Mouse (Mus musculus) hindbrain, postnatal 0 days (tissue): ENCODE results near the gene Snrpg. TPM values are rescaled to one million over a fixed set of nuclear protein-coding genes. Genes with fewer than 3 reads are reported as not detected.

Experiments used
- ATAC-seq: fragments of 200-750 bp; cut with Nextera tagmentation; 2 replicates; pipeline ENCODE4 v1.8.0; 2017; ENCODE audit warnings: mild to moderate bottlenecking, moderate TSS enrichment, moderate library complexity
- DNase-seq: peaks from one replicate; pipeline ENCODE4 v3.0.0-alpha.2; 2015; ENCODE audit warnings: low spot score
- H3K27ac ChIP-seq: fragments of 300-500 bp; sonication (generic); 2 replicates; pipeline ENCODE4 v1.5.1; 2014; ENCODE audit warnings: mild to moderate bottlenecking
- H3K27me3 ChIP-seq: fragments of 300-500 bp; sonication (generic); 2 replicates; pipeline ENCODE4 v1.6.1; 2014; ENCODE audit warnings: low read length, mixed read lengths; ENCODE audit not compliant: insufficient read depth
- H3K36me3 ChIP-seq: fragments of 300-500 bp; sonication (generic); 2 replicates; pipeline ENCODE4 v1.6.1; 2014; ENCODE audit warnings: low read length, mixed read lengths; ENCODE audit not compliant: insufficient read depth
- H3K4me1 ChIP-seq: fragments of 300-500 bp; sonication (generic); 2 replicates; pipeline ENCODE4 v1.6.1; 2014; ENCODE audit warnings: antibody characterized with exemption, low read length, mixed read lengths; ENCODE audit not compliant: insufficient read depth
- H3K4me2 ChIP-seq: fragments of 300-500 bp; sonication (generic); 2 replicates; pipeline ENCODE4 v1.6.1; 2014; ENCODE audit warnings: low read depth, mild to moderate bottlenecking, low read length, moderate library complexity, mixed read lengths
- H3K4me3 ChIP-seq: fragments of 300-500 bp; sonication (generic); 2 replicates; pipeline ENCODE4 v1.5.1; 2014; ENCODE audit warnings: low read length
- H3K9ac ChIP-seq: fragments of 300-500 bp; sonication (generic); replicated peaks from 2 replicates; pipeline ENCODE4 v1.6.1; 2014; ENCODE audit warnings: mild to moderate bottlenecking, low read length, moderate library complexity, mixed read lengths
- H3K9me3 ChIP-seq: fragments of 300-500 bp; sonication (generic); 2 replicates; pipeline ENCODE4 v1.6.1; 2016; ENCODE audit warnings: low read length, mixed read lengths
- CTCF ChIP-seq: IDR thresholded peaks from 2 replicates; pipeline ENCODE4 v1.5.1; 2016; ENCODE audit warnings: antibody characterized with exemption, control low read depth, low read depth
- WGBS: fragments of 180-500 bp; shearing (Covaris S2); extraction: QIAGEN DNeasy Blood & Tissue Kit; methylation state at CpG from one replicate; pipeline ENCODE4 v1.1.7; 2014; 5-methylcytosine and 5-hydroxymethylcytosine counted together
- polyA plus RNA-seq: library from polyadenylated mRNA; unstranded; fragments of >200 nt; fragmentation: Nextera tagmentation; extraction: Ambion mirVana; gene quantifications from 2 replicates; pipeline ENCODE4 v1.2.1, GENCODE M21; 2015
- total RNA-seq: library from RNA; depleted of rRNA; stranded (reverse); fragments of >200 nt; gene quantifications from 2 replicates; pipeline ENCODE4 v1.2.3, GENCODE M21; 2014

Snrpg gene
- total and polyA plus RNA-seq, 2 experiments from 2014 or later, result 48.1 to 278 TPM

GRCm38 (mm10) chr6:86387313-86387712 lies 16.2 kb downstream of the Snrpg start:
- no peak for TF ChIP-seq CTCF
- H3K4me3 ChIP-seq, result no peak overlapping the region
- H3K9ac ChIP-seq, result no peak overlapping the region
- no peaks in the 10 kb centered on the region for H3K27me3 ChIP-seq
- 77% methylated on average over 12 of the region's 12 CpGs for WGBS
- H3K4me2 ChIP-seq, result no peak overlapping the region
- H3K4me1 ChIP-seq, result no peaks in the 10 kb centered on the region
- peaks cover 37% of the 10 kb centered on the region for H3K36me3 ChIP-seq
- no peaks in the 10 kb centered on the region for H3K9me3 ChIP-seq
- ATAC-seq (no peak), DNase-seq (no peak)
- no peak overlapping the region for H3K27ac ChIP-seq

GRCm38 (mm10) chr6:86388461-86388860 lies 17.4 kb downstream of the Snrpg start:
- Histone ChIP-seq H3K9me3 (no peaks in the 10 kb centered on the region), H3K4me1 (no peaks in the 10 kb centered on the region), H3K4me2 (no peak overlapping the region), H3K36me3 (peaks cover 37% of the 10 kb centered on the region), H3K27ac (no peak overlapping the region), H3K27me3 (no peaks in the 10 kb centered on the region), H3K9ac (no peak overlapping the region), H3K4me3 (no peak overlapping the region)
- WGBS, result 83% methylated on average over 18 of the region's 18 CpGs
- DNase-seq (no peak), ATAC-seq (no peak)
- TF ChIP-seq CTCF, result no peak

GRCm38 (mm10) chr6:86391326-86391725 lies 20.2 kb downstream of the Snrpg start:
- H3K4me1 ChIP-seq, result peaks cover 10% of the 10 kb centered on the region; the same call in 1 of the 2 replicates
- H3K9ac ChIP-seq, result no peak overlapping the region
- no peak overlapping the region for H3K27ac ChIP-seq
- H3K4me2 ChIP-seq, result no peak overlapping the region
- H3K9me3 ChIP-seq, result no peaks in the 10 kb centered on the region
- TF ChIP-seq CTCF, result peak; percentile 52
- no peaks in the 10 kb centered on the region for H3K27me3 ChIP-seq
- H3K4me3 ChIP-seq, result no peak overlapping the region
- no peak for ATAC-seq
- no peak for DNase-seq
- peaks cover 44% of the 10 kb centered on the region for H3K36me3 ChIP-seq
- 96% methylated on average over 5 of the region's 5 CpGs for WGBS

- Histone ChIP-seq H3K27ac (no peak overlapping the region), H3K4me1 (peaks cover 15% of the 10 kb centered on the region; the same call in 1 of the 2 replicates), H3K9me3 (no peaks in the 10 kb centered on the region), H3K27me3 (no peaks in the 10 kb centered on the region), H3K4me2 (no peak overlapping the region), H3K9ac (no peak overlapping the region), H3K36me3 (peaks cover 40% of the 10 kb centered on the region), H3K4me3 (no peak overlapping the region)
- 97% methylated on average over 1 of the region's 1 CpGs for WGBS
- ATAC-seq (no peak), DNase-seq (no peak)
- TF ChIP-seq CTCF, result 0 out of 2 replicates have a peak, but pooled peaks have one; percentile 18
Measured at GRCm38 (mm10) chr6:86393187-86393586, 22.1 kb downstream of the Snrpg start.

- H3K9me3 ChIP-seq, result no peaks in the 10 kb centered on the region
- H3K4me1 ChIP-seq, result peaks cover 15% of the 10 kb centered on the region; the same call in 1 of the 2 replicates
- no peak for TF ChIP-seq CTCF
- H3K27me3 ChIP-seq, result no peaks in the 10 kb centered on the region
- 94% methylated on average over 17 of the region's 17 CpGs for WGBS
- DNase-seq, result no peak
- no peak overlapping the region for H3K4me3 ChIP-seq
- H3K9ac ChIP-seq, result no peak overlapping the region
- H3K27ac ChIP-seq, result no peak overlapping the region
- ATAC-seq, result no peak
- peaks cover 30% of the 10 kb centered on the region for H3K36me3 ChIP-seq
- H3K4me2 ChIP-seq, result no peak overlapping the region
Measured at GRCm38 (mm10) chr6:86394078-86394720, 23.1 kb downstream of the Snrpg start.

GRCm38 (mm10) chr6:86395021-86395420 lies 23.9 kb downstream of the Snrpg start:
- TF ChIP-seq CTCF, result no peak
- Histone ChIP-seq H3K27ac (no peak overlapping the region), H3K4me1 (peaks cover 15% of the 10 kb centered on the region; the same call in 1 of the 2 replicates), H3K27me3 (no peaks in the 10 kb centered on the region), H3K4me3 (peak overlapping the region; percentile 89), H3K9ac (peak overlapping the region; percentile 90; the same call in 1 of the 2 replicates), H3K36me3 (peaks cover 26% of the 10 kb centered on the region), H3K9me3 (no peaks in the 10 kb centered on the region), H3K4me2 (peak overlapping the region; percentile 75)
- ATAC-seq (no peak), DNase-seq (no peak)
- WGBS, result 83% methylated on average over 9 of the region's 9 CpGs

- peak overlapping the region; percentile 90 for H3K9ac ChIP-seq
- H3K4me2 ChIP-seq, result peak overlapping the region; percentile 75
- peaks cover 18% of the 10 kb centered on the region; the same call in 1 of the 2 replicates for H3K4me1 ChIP-seq
- no peaks in the 10 kb centered on the region for H3K9me3 ChIP-seq
- ATAC-seq (no peak), DNase-seq (no peak)
- peaks cover 16% of the 10 kb centered on the region; the same call in 1 of the 2 replicates for H3K36me3 ChIP-seq
- H3K27me3 ChIP-seq, result no peaks in the 10 kb centered on the region
- peak overlapping the region; percentile 89 for H3K4me3 ChIP-seq
- H3K27ac ChIP-seq, result peak overlapping the region; percentile 95
- no peak for TF ChIP-seq CTCF
- 10% methylated on average over 10 of the region's 10 CpGs for WGBS
Measured at GRCm38 (mm10) chr6:86395969-86396368, 24.9 kb downstream of the Snrpg start.
